In genomic region chr12:12446281-12446680, GRCm38 (mm10) we compare ENCODE assay signal across 28 mouse cellular contexts.
"Had no signal": no experiment of that assay in that cellular context is flagged by ENCODE, and none has a peak within 500 bp of the region (broad histone marks: within the 10 kb centered on the region; RNA-seq: fewer than 3 reads in every experiment).

No protein-coding gene starts in this region.

- H3K27ac ChIP-seq: limb, embryonic 10.5 days; limb, embryonic 12.5 days; limb, embryonic 13.5 days; limb, embryonic 15.5 days; liver, embryonic 12.5 days; liver, embryonic 13.5 days; liver, embryonic 14.5 days; liver, embryonic 15.5 days; lung, embryonic 15.5 days; macrophage; midbrain, embryonic 10.5 days; midbrain, embryonic 12.5 days; midbrain, embryonic 13.5 days; midbrain, embryonic 15.5 days; neural tube, embryonic 12.5 days had no signal

- DNase-seq: left cerebral cortex, postnatal 4 days; liver; liver, embryonic 13.5 days; liver, postnatal 0 days; lung, adult 18-20 months; lung, adult 2 months; lung, embryonic 14.5 days; lung, postnatal 10 days; lung, postnatal 14 days; lung, postnatal 36 days; lung, postnatal 4 days; midbrain, embryonic 14.5 days had no signal

- H3K4me3 ChIP-seq: limb, embryonic 10.5 days; limb, embryonic 12.5 days; limb, embryonic 13.5 days; limb, embryonic 15.5 days; liver, embryonic 12.5 days; liver, embryonic 13.5 days; liver, embryonic 15.5 days; lung, embryonic 15.5 days; megakaryocyte, embryonic 14.5 days; midbrain, embryonic 10.5 days; midbrain, embryonic 12.5 days; midbrain, embryonic 13.5 days; midbrain, embryonic 15.5 days; myocyte; neural tube, embryonic 12.5 days had no signal
